Mouse (Mus musculus) kidney, adult 2 months (tissue): ENCODE results near the gene Serpine2. TPM values are rescaled to one million over a fixed set of nuclear protein-coding genes. Genes with fewer than 3 reads are reported as not detected.
A peak's percentile ranks its signal among the peaks of the same experiment; 100 is the strongest.

ENCODE experiments used
- DNase-seq: peaks from one replicate; pipeline ENCODE4 v3.0.0; 2021
- H3K27ac ChIP-seq: fragments of 200-500 bp; 2 replicates; pipeline ENCODE4 v1.5.1; 2012; ENCODE audit warnings: low read depth, low read length, control low read depth, inconsistent platforms; ENCODE audit not compliant: insufficient read depth
- H3K27me3 ChIP-seq: fragments of 200-500 bp; replicated peaks from 2 replicates; pipeline ENCODE4 v1.6.1; 2012; ENCODE audit warnings: mild to moderate bottlenecking, moderate library complexity, low read length, inconsistent platforms; ENCODE audit not compliant: control insufficient read depth, insufficient read depth
- H3K36me3 ChIP-seq: fragments of 200-500 bp; 2 replicates; pipeline ENCODE4 v1.6.1; 2012; ENCODE audit warnings: mild to moderate bottlenecking, moderate library complexity, low read length, inconsistent platforms; ENCODE audit not compliant: control insufficient read depth, insufficient read depth
- H3K4me1 ChIP-seq: fragments of 200-500 bp; 2 replicates; pipeline ENCODE4 v1.6.1; 2011; ENCODE audit warnings: low read length; ENCODE audit not compliant: control insufficient read depth, insufficient read depth
- H3K4me3 ChIP-seq: fragments of 200-500 bp; 2 replicates; pipeline ENCODE4 v1.5.1; 2011; ENCODE audit warnings: mild to moderate bottlenecking, low read depth, low read length, control low read depth; ENCODE audit not compliant: insufficient read depth
- CTCF ChIP-seq: fragments of 200-500 bp; conservative IDR thresholded peaks from 2 replicates; pipeline ENCODE4 v1.5.1; 2011; ENCODE audit warnings: low read depth, mild to moderate bottlenecking, control low read depth, low read length, moderate library complexity, mixed read lengths; ENCODE audit not compliant: insufficient read depth, insufficient read length
- POLR2A ChIP-seq: fragments of 200-500 bp; IDR thresholded peaks from one replicate; pipeline ENCODE4 v1.6.1; 2011; ENCODE audit warnings: low read depth, low read length, control low read depth
- WGBS: fragments of 180-500 bp; shearing (Covaris S2); methylation state at CpG from one replicate; pipeline ENCODE4 v1.1.7; 2018; 5-methylcytosine and 5-hydroxymethylcytosine counted together
- polyA plus RNA-seq: library from polyadenylated mRNA; depleted of rRNA; stranded (reverse); fragments of >200 nt; gene quantifications from 2 replicates; pipeline ENCODE4 v1.2.3, GENCODE M21; 2012; rRNA removed

Gene Serpine2
- polyA plus RNA-seq, 1 experiment = 27.2 TPM

- H3K36me3 ChIP-seq = no peaks in the 10 kb centered on the region; the same call in 1 of the 2 replicates
- 68% methylated on average over 7 of the region's 7 CpGs for WGBS
- H3K27ac ChIP-seq = peak overlapping the region; percentile 78
- peaks cover 43% of the 10 kb centered on the region for H3K4me1 ChIP-seq
- TF ChIP-seq POLR2A = no peak
- TF ChIP-seq CTCF = no peak
- no peak overlapping the region for H3K4me3 ChIP-seq
- DNase-seq = no peak
- H3K27me3 ChIP-seq = no peaks in the 10 kb centered on the region
Measured at GRCm38 (mm10) chr1:79752015-79752695, 108.8 kb downstream of the Serpine2 start.

- Histone ChIP-seq H3K36me3 (no peaks in the 10 kb centered on the region; the same call in 1 of the 2 replicates), H3K4me3 (no peak overlapping the region), H3K4me1 (peaks cover 44% of the 10 kb centered on the region), H3K27me3 (no peaks in the 10 kb centered on the region), H3K27ac (peak overlapping the region; percentile 78)
- TF ChIP-seq CTCF (no peak), POLR2A (no peak)
- peak; percentile 84 for DNase-seq
- 39% methylated on average over 5 of the region's 5 CpGs for WGBS
Measured at GRCm38 (mm10) chr1:79751186-79751585, 109.8 kb downstream of the Serpine2 start.

GRCm38 (mm10) chr1:79746056-79746455 is 114.9 kb downstream of the Serpine2 start:
- WGBS = 59% methylated on average over 4 of the region's 4 CpGs
- DNase-seq = no peak
- H3K4me3 ChIP-seq = no peak overlapping the region
- peaks cover 31% of the 10 kb centered on the region for H3K4me1 ChIP-seq
- H3K36me3 ChIP-seq = no peaks in the 10 kb centered on the region; the same call in 1 of the 2 replicates
- TF ChIP-seq POLR2A (no peak), CTCF (no peak)
- peak overlapping the region; percentile 77 for H3K27ac ChIP-seq
- no peaks in the 10 kb centered on the region for H3K27me3 ChIP-seq

Other genes starting within 250 kb of the Serpine2 start
- gene Ap1s3, start 189.2 kb downstream of the Serpine2 start, polyA plus RNA-seq = 30.3 and 43.7 TPM in 2 replicates
- 16.0 and 21.4 TPM in 2 replicates for gene Mrpl44, start 85.2 kb downstream of the Serpine2 start, polyA plus RNA-seq
- 46.4 and 46.9 TPM in 2 replicates for gene Wdfy1, start 85.0 kb downstream of the Serpine2 start, polyA plus RNA-seq